Mouse (Mus musculus): ENCODE measurements around the gene Mgat5. TPM values are rescaled to one million over a fixed set of nuclear protein-coding genes. Genes with fewer than 3 reads are reported as not detected.

Gene Mgat5
- total and polyA plus RNA-seq, 2 experiments from 2014 or later, result 2.1 to 11.2 TPM

DNA sequence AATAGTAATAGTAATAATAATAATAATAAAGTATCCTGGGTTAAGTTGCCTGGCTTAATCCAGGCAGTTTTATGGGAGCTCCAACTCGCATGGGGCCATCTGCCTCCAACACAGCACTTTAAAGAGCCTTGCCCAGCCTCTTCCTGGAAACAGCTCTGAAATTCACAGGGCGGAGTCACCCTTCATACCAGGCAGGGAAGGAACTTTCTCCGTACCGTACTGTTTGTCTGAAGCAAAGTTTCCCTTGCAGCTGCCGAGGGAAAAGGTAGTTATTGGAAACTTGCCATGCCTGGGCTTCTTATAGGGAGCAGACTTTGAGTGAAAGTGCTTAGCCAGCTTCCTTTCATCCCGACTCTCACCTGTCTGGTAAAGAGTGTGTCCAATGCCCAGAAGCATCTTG is 232.3 kb downstream of the Mgat5 start:
- Histone ChIP-seq H3K36me3 (replicated peaks; ENCODE audit: control insufficient read depth, insufficient read depth, low read length) (no peaks in the 10 kb centered on the region), H3K9me3 (replicated peaks; ENCODE audit: control insufficient read depth, low read length) (no peaks in the 10 kb centered on the region), H3K4me3 (ENCODE audit: low read depth, low read length) (no peak overlapping the region), H3K27ac (ENCODE audit: low read depth) (no peak overlapping the region), H3K27me3 (ENCODE audit: control insufficient read depth, insufficient read depth, low read length) (no peaks in the 10 kb centered on the region), H3K4me1 (ENCODE audit: control insufficient read depth, insufficient read depth) (peaks cover 13% of the 10 kb centered on the region), H3K9ac (replicated peaks; ENCODE audit: low read depth, low read length) (no peak overlapping the region), H3K4me2 (ENCODE audit: low read depth, low read length) (no peak overlapping the region)
- DNase-seq (ENCODE audit: low spot score), result no peak
- 48% methylated on average over 6 of the region's 6 CpGs for WGBS
- TF ChIP-seq CTCF (IDR thresholded peaks at IDR 0.05; ENCODE audit: low read depth) (no peak), EP300 (IDR thresholded peaks at IDR 0.05; ENCODE audit: low read depth) (no peak)
- ATAC-seq (ENCODE audit: insufficient read depth, low read depth), result no peak

DNA sequence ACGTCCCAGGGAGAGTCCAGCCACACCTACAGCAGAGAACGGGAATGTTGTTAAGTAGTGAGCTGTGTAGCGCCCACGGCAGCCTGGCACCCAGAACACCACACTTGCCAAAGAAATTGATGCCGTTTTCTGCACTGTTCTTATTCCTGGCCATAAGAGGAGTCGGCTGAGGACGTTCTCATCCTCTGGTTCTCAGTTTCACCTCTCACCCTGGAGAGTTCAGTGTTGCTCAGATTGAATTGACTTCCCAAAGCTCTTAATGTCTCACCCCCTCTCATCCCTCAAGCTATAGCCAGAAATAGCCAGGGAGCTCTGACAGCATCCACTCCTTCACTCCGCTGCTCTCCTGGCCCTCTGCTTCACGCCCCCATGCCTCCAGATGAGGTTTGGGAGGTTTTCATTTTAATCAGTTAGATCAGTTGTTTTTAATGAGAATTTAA is 234.7 kb downstream of the Mgat5 start:
- DNase-seq (ENCODE audit: low spot score) (no peak), ATAC-seq (ENCODE audit: insufficient read depth, low read depth) (no peak)
- peaks cover 16% of the 10 kb centered on the region for H3K4me1 ChIP-seq (ENCODE audit: control insufficient read depth, insufficient read depth)
- H3K27me3 ChIP-seq (ENCODE audit: control insufficient read depth, insufficient read depth, low read length), result no peaks in the 10 kb centered on the region
- no peak overlapping the region for H3K27ac ChIP-seq (ENCODE audit: low read depth)
- WGBS, result 50% methylated on average over 9 of the region's 9 CpGs
- no peaks in the 10 kb centered on the region for H3K36me3 ChIP-seq (replicated peaks; ENCODE audit: control insufficient read depth, insufficient read depth, low read length)
- H3K4me2 ChIP-seq (ENCODE audit: low read depth, low read length), result no peak overlapping the region
- H3K9me3 ChIP-seq (replicated peaks; ENCODE audit: control insufficient read depth, low read length), result no peaks in the 10 kb centered on the region
- H3K9ac ChIP-seq (replicated peaks; ENCODE audit: low read depth, low read length), result no peak overlapping the region
- TF ChIP-seq CTCF (IDR thresholded peaks at IDR 0.05; ENCODE audit: low read depth), result no peak
- TF ChIP-seq EP300 (IDR thresholded peaks at IDR 0.05; ENCODE audit: low read depth), result no peak
- no peak overlapping the region for H3K4me3 ChIP-seq (ENCODE audit: low read depth, low read length)

DNA sequence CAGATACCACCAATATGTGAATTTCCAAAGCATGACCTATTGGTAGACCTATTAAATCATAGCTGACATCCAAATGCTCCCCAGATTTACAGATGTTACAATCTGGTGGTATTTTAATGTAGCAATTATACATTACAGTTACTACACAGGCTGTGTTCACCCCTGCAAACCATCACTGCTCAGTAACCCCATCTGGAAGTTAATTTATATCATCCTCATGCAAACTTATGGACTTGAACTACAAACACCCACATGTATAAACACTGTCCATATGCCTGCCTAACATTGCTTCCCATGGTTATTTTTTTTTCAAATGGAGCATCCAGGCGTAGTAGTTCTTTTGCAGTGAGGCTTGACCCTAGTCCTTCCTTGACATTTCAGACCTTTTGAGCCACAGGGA is 236.2 kb downstream of the Mgat5 start:
- ATAC-seq (ENCODE audit: insufficient read depth, low read depth), result no peak
- WGBS, result 90% methylated on average over 1 of the region's 1 CpGs
- no peaks in the 10 kb centered on the region for H3K27me3 ChIP-seq (ENCODE audit: control insufficient read depth, insufficient read depth, low read length)
- no peak overlapping the region for H3K4me3 ChIP-seq (ENCODE audit: low read depth, low read length)
- H3K36me3 ChIP-seq (replicated peaks; ENCODE audit: control insufficient read depth, insufficient read depth, low read length), result 0 out of 2 replicates have a peak, but pooled peaks cover 5% of the 10 kb centered on the region
- H3K27ac ChIP-seq (ENCODE audit: low read depth), result no peak overlapping the region
- no peak for TF ChIP-seq CTCF (IDR thresholded peaks at IDR 0.05; ENCODE audit: low read depth)
- TF ChIP-seq EP300 (IDR thresholded peaks at IDR 0.05; ENCODE audit: low read depth), result no peak
- H3K4me2 ChIP-seq (ENCODE audit: low read depth, low read length), result no peak overlapping the region
- no peaks in the 10 kb centered on the region for H3K9me3 ChIP-seq (replicated peaks; ENCODE audit: control insufficient read depth, low read length)
- DNase-seq (ENCODE audit: low spot score), result no peak
- no peak overlapping the region for H3K9ac ChIP-seq (replicated peaks; ENCODE audit: low read depth, low read length)
- H3K4me1 ChIP-seq (ENCODE audit: control insufficient read depth, insufficient read depth), result peaks cover 19% of the 10 kb centered on the region

DNA sequence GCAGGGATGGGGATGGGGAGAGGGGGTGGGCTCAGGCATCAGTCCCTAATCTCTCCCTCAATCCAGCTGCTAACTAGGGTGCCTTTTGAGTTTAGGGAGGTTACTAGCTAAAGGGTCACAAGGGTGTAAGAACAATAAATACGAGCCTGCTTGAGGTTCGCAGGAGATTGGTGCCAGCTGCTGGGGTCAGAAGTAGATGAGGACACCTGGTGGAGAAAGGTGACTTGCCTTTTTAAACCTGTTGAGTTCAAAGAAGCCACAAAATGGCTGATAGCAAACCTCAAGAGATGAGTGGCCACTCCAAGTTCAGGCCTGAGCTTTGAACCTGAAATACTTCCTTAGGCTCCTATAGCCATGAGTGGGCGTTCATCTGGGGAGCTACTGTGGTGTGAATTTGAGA is 236.9 kb downstream of the Mgat5 start:
- 70% methylated on average over 3 of the region's 3 CpGs for WGBS
- DNase-seq (ENCODE audit: low spot score) (no peak), ATAC-seq (ENCODE audit: insufficient read depth, low read depth) (no peak)
- Histone ChIP-seq H3K27ac (ENCODE audit: low read depth) (no peak overlapping the region), H3K4me1 (ENCODE audit: control insufficient read depth, insufficient read depth) (peaks cover 19% of the 10 kb centered on the region), H3K36me3 (replicated peaks; ENCODE audit: control insufficient read depth, insufficient read depth, low read length) (peaks cover 12% of the 10 kb centered on the region; the same call in 1 of the 2 replicates), H3K9ac (replicated peaks; ENCODE audit: low read depth, low read length) (no peak overlapping the region), H3K9me3 (replicated peaks; ENCODE audit: control insufficient read depth, low read length) (no peaks in the 10 kb centered on the region), H3K4me3 (ENCODE audit: low read depth, low read length) (no peak overlapping the region), H3K27me3 (ENCODE audit: control insufficient read depth, insufficient read depth, low read length) (no peaks in the 10 kb centered on the region), H3K4me2 (ENCODE audit: low read depth, low read length) (no peak overlapping the region)
- TF ChIP-seq EP300 (IDR thresholded peaks at IDR 0.05; ENCODE audit: low read depth), result no peak
- TF ChIP-seq CTCF (IDR thresholded peaks at IDR 0.05; ENCODE audit: low read depth), result no peak

DNA sequence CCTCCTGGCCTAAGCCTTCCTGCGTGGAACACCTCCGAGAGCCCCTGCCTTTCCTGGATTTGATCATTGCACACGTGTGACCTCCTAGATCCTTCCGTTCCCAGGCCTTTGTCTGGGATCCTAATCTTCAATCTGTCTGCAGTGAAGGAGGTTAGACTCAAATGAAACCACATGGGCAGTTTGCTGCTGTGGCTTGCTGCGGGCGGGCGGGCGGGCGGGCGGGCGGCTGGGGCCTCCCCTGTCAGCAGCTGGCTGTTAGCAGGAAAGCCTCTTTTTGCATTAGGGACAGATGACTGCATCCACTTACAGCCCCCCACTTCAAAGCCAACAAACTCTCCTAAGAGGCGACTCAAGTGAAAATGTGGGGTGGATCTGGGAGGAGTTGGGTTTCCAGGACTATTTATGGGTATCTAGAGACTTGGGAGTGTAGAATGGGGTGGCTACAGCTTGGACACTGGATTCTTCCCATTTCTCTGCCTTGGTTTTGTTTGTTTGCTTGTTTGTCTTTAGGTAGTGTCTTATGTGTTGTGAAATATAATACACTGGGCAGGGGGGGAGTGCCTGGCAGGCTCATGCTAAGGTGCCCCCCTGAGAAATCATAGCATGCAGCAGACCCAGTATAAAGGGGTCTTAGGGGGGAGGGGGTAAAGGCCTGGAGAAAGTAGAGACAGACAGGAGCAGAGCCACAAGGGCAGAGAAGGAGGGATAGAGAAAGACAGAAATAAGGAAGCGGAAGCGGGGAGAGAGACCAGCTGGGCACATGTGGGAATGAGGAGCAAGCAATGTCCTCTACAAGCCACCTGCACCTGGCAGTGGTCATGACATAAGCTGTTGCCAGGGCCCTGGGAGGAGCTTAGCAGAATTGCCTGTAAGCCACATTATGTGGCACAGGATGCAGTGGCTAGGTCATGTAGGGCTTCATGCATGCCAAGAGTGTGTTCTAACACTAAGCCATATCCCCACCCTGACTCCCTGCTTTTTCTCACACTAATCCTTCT is 238.4 kb downstream of the Mgat5 start:
- no peak overlapping the region for H3K4me3 ChIP-seq (ENCODE audit: low read depth, low read length)
- H3K9ac ChIP-seq (replicated peaks; ENCODE audit: low read depth, low read length), result no peak overlapping the region
- H3K4me1 ChIP-seq (ENCODE audit: control insufficient read depth, insufficient read depth), result peaks cover 19% of the 10 kb centered on the region
- no peak overlapping the region for H3K27ac ChIP-seq (ENCODE audit: low read depth)
- TF ChIP-seq EP300 (IDR thresholded peaks at IDR 0.05; ENCODE audit: low read depth) (no peak), CTCF (IDR thresholded peaks at IDR 0.05; ENCODE audit: low read depth) (no peak)
- 44% methylated on average over 14 of the region's 14 CpGs for WGBS
- DNase-seq (ENCODE audit: low spot score), result no peak
- H3K4me2 ChIP-seq (ENCODE audit: low read depth, low read length), result no peak overlapping the region
- no peak for ATAC-seq (ENCODE audit: insufficient read depth, low read depth)
- no peaks in the 10 kb centered on the region for H3K27me3 ChIP-seq (ENCODE audit: control insufficient read depth, insufficient read depth, low read length)
- peaks cover 23% of the 10 kb centered on the region for H3K36me3 ChIP-seq (replicated peaks; ENCODE audit: control insufficient read depth, insufficient read depth, low read length)
- no peaks in the 10 kb centered on the region for H3K9me3 ChIP-seq (replicated peaks; ENCODE audit: control insufficient read depth, low read length)

Data from heart, postnatal 0 days (tissue).